Mouse (Mus musculus): ENCODE data around the gene Notch1.

- TF ChIP-seq CTCF (IDR thresholded peaks at IDR 0.05; ENCODE audit: low read depth), result no peak
- TF ChIP-seq EP300 (IDR thresholded peaks at IDR 0.05; ENCODE audit: low read depth), result no peak
Measured at GRCm38 (mm10) chr2:26421969-26422368, 94.5 kb downstream of the Notch1 start.

Measured in liver, postnatal 0 days (tissue).